Mouse (Mus musculus) G1E-ER4 (cell line): ENCODE measurements around the gene Adam26a. TPM values are rescaled to one million over a fixed set of nuclear protein-coding genes. Genes with fewer than 3 reads are reported as not detected.
"Not testable (repeated sequence)": the region's sequence is repeated elsewhere in the genome, so short reads cannot be mapped to it uniquely, and the experiment has no call there.

Experiments
- GATA1 ChIP-seq: IDR thresholded peaks from one replicate; pipeline ENCODE4 v1.8.0; 2012; ENCODE audit warnings: low read length, inconsistent platforms
- polyA plus RNA-seq: library from polyadenylated mRNA; stranded (reverse); fragments of >175 nt; gene quantifications from 2 replicates; pipeline ENCODE4 v1.2.3, GENCODE M21; 2012

Adam26a gene
- polyA plus RNA-seq: not detected in 2 replicates

GRCm38 (mm10) chr8:43576607-43577006, at the start of gene Adam26a:
TSS of gene Adam26a (minus strand) at chr8:43576707.
- not testable (repeated sequence) for TF ChIP-seq GATA1

- TF ChIP-seq GATA1: no peak
Measured at GRCm38 (mm10) chr8:43616046-43616445, 39.5 kb upstream of the Adam26a start.

GRCm38 (mm10) chr8:43528006-43528405, 48.5 kb downstream of the Adam26a start, which contains the start of gene Adam26b:
TSS of gene Adam26b (minus strand) at chr8:43528106.
- not testable (repeated sequence) for TF ChIP-seq GATA1

Other genes starting within 250 kb of the Adam26a start
- gene Adam26b, start 48.6 kb downstream of the Adam26a start, polyA plus RNA-seq: not detected in 2 replicates
- gene Gm5346, start 50.6 kb upstream of the Adam26a start, polyA plus RNA-seq: not detected in 2 replicates
- gene Adam34, start 133.3 kb upstream of the Adam26a start, polyA plus RNA-seq: not detected in 2 replicates